Mouse (Mus musculus) stomach, postnatal 0 days (tissue): ENCODE results near the gene Prmt3. TPM values are rescaled to one million over a fixed set of nuclear protein-coding genes. Genes with fewer than 3 reads are reported as not detected.
A peak's percentile ranks its signal among the peaks of the same experiment; 100 is the strongest.

ENCODE experiments used
- ATAC-seq: fragments of 200-750 bp; cut with Nextera tagmentation; 2 replicates; pipeline ENCODE4 v1.8.0; 2017; ENCODE audit not compliant: low FRiP score, low TSS enrichment
- DNase-seq: peaks from one replicate; pipeline ENCODE4 v3.0.0-alpha.2; 2016; ENCODE audit warnings: low spot score
- H3K27ac ChIP-seq: fragments of 300-500 bp; sonication (generic); replicated peaks from 2 replicates; pipeline ENCODE4 v1.5.1; 2014; ENCODE audit warnings: mild to moderate bottlenecking, control low read depth
- H3K27me3 ChIP-seq: fragments of 300-500 bp; sonication (generic); 2 replicates; pipeline ENCODE4 v1.6.1; 2014; ENCODE audit warnings: low read length; ENCODE audit not compliant: control insufficient read depth, insufficient read depth
- H3K36me3 ChIP-seq: fragments of 300-500 bp; sonication (generic); 2 replicates; pipeline ENCODE4 v1.6.1; 2014; ENCODE audit warnings: low read length, mixed read lengths; ENCODE audit not compliant: control insufficient read depth, insufficient read depth
- H3K4me1 ChIP-seq: fragments of 300-500 bp; sonication (generic); replicated peaks from 2 replicates; pipeline ENCODE4 v1.6.1; 2014; ENCODE audit warnings: antibody characterized with exemption; ENCODE audit not compliant: control insufficient read depth, insufficient read depth
- H3K4me2 ChIP-seq: fragments of 300-500 bp; sonication (generic); replicated peaks from 2 replicates; pipeline ENCODE4 v1.6.1; 2014; ENCODE audit warnings: low read depth, mild to moderate bottlenecking, control low read depth, moderate library complexity
- H3K4me3 ChIP-seq: fragments of 300-500 bp; sonication (generic); 2 replicates; pipeline ENCODE4 v1.5.1; 2014; ENCODE audit warnings: low read depth, low read length, control low read depth
- H3K9ac ChIP-seq: fragments of 300-500 bp; sonication (generic); 2 replicates; pipeline ENCODE4 v1.6.1; 2014; ENCODE audit warnings: mild to moderate bottlenecking, low read length, control low read depth, mixed read lengths
- H3K9me3 ChIP-seq: fragments of 300-500 bp; sonication (generic); 2 replicates; pipeline ENCODE4 v1.6.1; 2016; ENCODE audit warnings: low read length; ENCODE audit not compliant: control insufficient read depth
- CTCF ChIP-seq: IDR thresholded peaks from 2 replicates; pipeline ENCODE4 v1.5.1; 2016; ENCODE audit warnings: antibody characterized with exemption, low read depth, mild to moderate bottlenecking, moderate library complexity
- EP300 ChIP-seq: optimal IDR thresholded peaks from 2 replicates; pipeline ENCODE3; 2016; ENCODE audit warnings: antibody characterized with exemption
- WGBS: fragments of 180-500 bp; shearing (Covaris S2); extraction: QIAGEN DNeasy Blood & Tissue Kit; methylation state at CpG from one replicate; pipeline ENCODE4 v1.1.7; 2014; 5-methylcytosine and 5-hydroxymethylcytosine counted together
- polyA plus RNA-seq: library from polyadenylated mRNA; unstranded; fragments of >200 nt; fragmentation: Nextera tagmentation; extraction: Ambion mirVana; gene quantifications from 2 replicates; pipeline ENCODE4 v1.2.1, GENCODE M21; 2015

Prmt3 gene
- polyA plus RNA-seq, 1 experiment from 2014 or later, result 23.5 TPM

DNA sequence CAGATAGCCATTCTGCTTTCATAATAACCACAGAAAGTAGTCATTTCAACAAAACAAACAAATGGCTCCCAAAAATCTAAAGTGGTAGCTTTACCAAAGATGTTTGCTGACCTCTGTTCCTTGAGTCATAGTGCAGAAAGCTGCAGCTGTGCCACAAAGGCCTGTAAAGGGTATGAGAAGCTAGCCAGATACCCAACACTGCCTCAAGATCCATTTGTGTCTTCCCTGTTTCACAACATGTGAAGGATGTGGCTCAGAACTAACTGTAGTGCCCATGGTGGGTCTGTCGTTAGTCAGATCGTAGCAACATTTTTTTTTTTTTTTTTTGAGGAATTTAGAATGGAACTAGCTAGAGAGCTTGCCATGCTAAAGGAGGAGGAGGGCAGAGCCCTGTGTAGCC, 46.4 kb downstream of the Prmt3 start:
- no peak overlapping the region for H3K27ac ChIP-seq
- no peak overlapping the region for H3K4me2 ChIP-seq
- H3K9me3 ChIP-seq, result no peaks in the 10 kb centered on the region
- ATAC-seq (no peak), DNase-seq (no peak)
- WGBS, result 75% methylated on average over 2 of the region's 2 CpGs
- peaks cover 7% of the 10 kb centered on the region; the same call in 1 of the 2 replicates for H3K36me3 ChIP-seq
- TF ChIP-seq CTCF, result no peak
- TF ChIP-seq EP300, result no peak
- no peak overlapping the region for H3K9ac ChIP-seq
- no peaks in the 10 kb centered on the region for H3K4me1 ChIP-seq
- H3K4me3 ChIP-seq, result no peak overlapping the region
- no peaks in the 10 kb centered on the region for H3K27me3 ChIP-seq

GRCm38 (mm10) chr7:49825492-49825891, 47.3 kb downstream of the Prmt3 start:
- H3K4me1 ChIP-seq, result no peaks in the 10 kb centered on the region
- 83% methylated on average over 3 of the region's 3 CpGs for WGBS
- H3K27ac ChIP-seq, result no peak overlapping the region
- TF ChIP-seq CTCF, result no peak
- no peak for TF ChIP-seq EP300
- H3K9ac ChIP-seq, result no peak overlapping the region
- DNase-seq, result no peak
- no peak for ATAC-seq
- peaks cover 7% of the 10 kb centered on the region; the same call in 1 of the 2 replicates for H3K36me3 ChIP-seq
- H3K4me3 ChIP-seq, result no peak overlapping the region
- no peak overlapping the region for H3K4me2 ChIP-seq
- H3K9me3 ChIP-seq, result no peaks in the 10 kb centered on the region
- no peaks in the 10 kb centered on the region for H3K27me3 ChIP-seq

- H3K4me3 ChIP-seq, result no peak overlapping the region
- no peaks in the 10 kb centered on the region for H3K9me3 ChIP-seq
- 94% methylated on average over 1 of the region's 1 CpGs for WGBS
Measured at GRCm38 (mm10) chr7:49827920-49828319, 49.8 kb downstream of the Prmt3 start.

GRCm38 (mm10) chr7:49842366-49843282, 64.5 kb downstream of the Prmt3 start:
- 25% methylated on average over 11 of the region's 11 CpGs for WGBS
- Histone ChIP-seq H3K36me3 (0 out of 2 replicates have a peak, but pooled peaks cover 3% of the 10 kb centered on the region), H3K9me3 (no peaks in the 10 kb centered on the region), H3K9ac (no peak overlapping the region), H3K27ac (no peak overlapping the region), H3K4me2 (0 out of 2 replicates have a peak overlapping the region, but pooled peaks have one; percentile 11), H3K4me3 (no peak overlapping the region), H3K4me1 (no peaks in the 10 kb centered on the region), H3K27me3 (no peaks in the 10 kb centered on the region)
- DNase-seq (no peak), ATAC-seq (no peak)
- TF ChIP-seq CTCF, result no peak
- no peak for TF ChIP-seq EP300

More at GRCm38 (mm10) chr7:49827920-49828319, 49.8 kb downstream of the Prmt3 start:
- no peak overlapping the region for H3K27ac ChIP-seq
- peaks cover 12% of the 10 kb centered on the region; the same call in 1 of the 2 replicates for H3K36me3 ChIP-seq
- no peaks in the 10 kb centered on the region for H3K27me3 ChIP-seq
- H3K4me1 ChIP-seq, result no peaks in the 10 kb centered on the region
- DNase-seq (no peak), ATAC-seq (no peak)
- TF ChIP-seq CTCF (no peak), EP300 (no peak)
- no peak overlapping the region for H3K4me2 ChIP-seq
- no peak overlapping the region for H3K9ac ChIP-seq

DNA sequence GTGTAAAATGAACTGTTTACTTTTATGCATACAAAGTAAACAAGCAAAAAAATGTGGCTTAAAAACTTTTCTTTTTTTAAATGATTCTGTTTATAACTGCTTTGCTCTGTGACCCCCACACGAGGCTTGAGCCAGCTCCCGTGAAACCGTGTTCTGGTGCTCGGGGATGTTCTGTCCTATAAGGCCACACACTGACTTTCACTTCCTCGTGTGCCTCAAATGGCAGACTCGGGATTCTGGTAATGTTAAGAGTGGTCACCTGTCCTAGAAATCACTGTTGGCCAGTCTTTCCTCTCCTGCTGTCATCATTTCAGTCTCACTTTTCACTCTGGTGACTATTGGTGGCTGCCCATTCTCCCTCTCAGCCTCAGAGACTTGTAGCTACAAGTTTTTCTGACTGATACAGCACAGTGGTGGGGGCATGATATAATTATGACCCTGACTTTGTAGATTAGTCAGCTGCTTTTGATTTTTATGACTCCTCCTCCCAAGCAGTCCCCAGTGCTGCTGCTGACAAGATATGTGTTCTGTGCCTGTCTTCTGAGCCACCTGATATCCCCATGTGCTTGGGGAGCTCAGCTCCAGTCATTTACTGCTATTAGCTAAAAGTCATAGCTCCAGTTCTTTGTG, 65.3 kb downstream of the Prmt3 start:
- no peaks in the 10 kb centered on the region for H3K9me3 ChIP-seq
- 32% methylated on average over 6 of the region's 6 CpGs for WGBS
- no peak overlapping the region for H3K27ac ChIP-seq
- H3K4me2 ChIP-seq, result no peak overlapping the region
- H3K27me3 ChIP-seq, result no peaks in the 10 kb centered on the region
- no peaks in the 10 kb centered on the region for H3K36me3 ChIP-seq
- TF ChIP-seq EP300, result no peak
- no peak for TF ChIP-seq CTCF
- H3K4me1 ChIP-seq, result no peaks in the 10 kb centered on the region
- no peak overlapping the region for H3K4me3 ChIP-seq
- ATAC-seq (no peak), DNase-seq (no peak)
- H3K9ac ChIP-seq, result no peak overlapping the region
